Mouse (Mus musculus): ENCODE results near the gene F2rl3.

GRCm38 (mm10) chr8:72753165-72753564 lies 8.5 kb upstream of the F2rl3 start:
- TF ChIP-seq CTCF (IDR thresholded peaks at IDR 0.05; ENCODE audit: control insufficient read depth, insufficient read depth, insufficient replicate concordance, low read depth, low read length) (no peak), POLR2A (IDR thresholded peaks at IDR 0.05; ENCODE audit: control insufficient read depth, low read depth, low read length) (no peak)

Data from testis, adult 2 months (tissue).